Mouse (Mus musculus) heart, adult 10 weeks (tissue): Measurements from ENCODE around the gene Gck. TPM values are rescaled to one million over a fixed set of nuclear protein-coding genes. Genes with fewer than 3 reads are reported as not detected.

ENCODE experiments used
- polyA plus RNA-seq: library from polyadenylated mRNA; stranded (reverse); fragments of 350-450 nt; fragmentation: Illumina TruSeq; extraction: RNeasy Lipid Tissue Mini Kit (QIAGEN cat#74804); gene quantifications from one replicate; pipeline ENCODE4 v1.2.3, GENCODE M21; 2014; ENCODE audit warnings: low read depth, low replicate concordance

Gene Gck
- polyA plus RNA-seq = 16.7 TPM

DNA sequence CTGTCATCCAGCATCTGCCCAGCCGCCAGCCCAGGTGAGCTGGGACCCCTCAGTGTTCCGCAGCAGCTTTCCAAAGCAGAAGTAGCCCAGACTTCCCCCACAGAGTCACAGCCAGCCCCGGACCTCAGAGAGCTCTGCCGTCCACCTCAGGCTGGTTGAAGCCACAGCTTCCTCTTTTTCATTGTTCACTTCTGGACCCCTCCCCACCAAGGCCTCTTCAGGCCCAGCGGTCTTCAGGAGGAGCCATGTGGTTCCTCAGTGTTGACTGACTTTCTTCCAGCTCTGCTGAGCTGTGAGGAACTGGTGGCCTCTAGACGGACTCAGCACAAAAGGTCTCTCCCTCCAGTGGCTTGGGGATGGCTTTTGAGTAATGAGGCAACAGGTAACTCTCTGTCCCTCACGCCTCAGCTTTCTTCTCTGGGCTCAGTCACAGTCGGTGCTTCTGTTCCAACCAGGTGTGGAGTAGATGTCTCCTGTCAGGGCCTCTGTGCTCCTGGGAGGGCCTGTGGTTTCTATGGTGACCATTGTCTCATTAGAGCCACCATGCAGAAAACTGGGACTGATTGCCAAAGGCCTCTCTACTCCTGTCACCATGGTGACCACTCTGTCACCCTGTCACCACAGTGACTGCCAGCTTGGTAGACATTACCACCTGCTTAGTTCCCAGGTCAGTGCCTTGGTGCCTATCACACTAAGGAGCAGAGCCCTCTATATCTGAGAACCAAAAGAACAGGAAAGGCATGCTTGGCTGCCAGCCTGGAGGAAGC lies at the start of gene Gck:
TSS of gene Gck (minus strand) at position 496 of the 767 bp plus-strand sequence.

DNA sequence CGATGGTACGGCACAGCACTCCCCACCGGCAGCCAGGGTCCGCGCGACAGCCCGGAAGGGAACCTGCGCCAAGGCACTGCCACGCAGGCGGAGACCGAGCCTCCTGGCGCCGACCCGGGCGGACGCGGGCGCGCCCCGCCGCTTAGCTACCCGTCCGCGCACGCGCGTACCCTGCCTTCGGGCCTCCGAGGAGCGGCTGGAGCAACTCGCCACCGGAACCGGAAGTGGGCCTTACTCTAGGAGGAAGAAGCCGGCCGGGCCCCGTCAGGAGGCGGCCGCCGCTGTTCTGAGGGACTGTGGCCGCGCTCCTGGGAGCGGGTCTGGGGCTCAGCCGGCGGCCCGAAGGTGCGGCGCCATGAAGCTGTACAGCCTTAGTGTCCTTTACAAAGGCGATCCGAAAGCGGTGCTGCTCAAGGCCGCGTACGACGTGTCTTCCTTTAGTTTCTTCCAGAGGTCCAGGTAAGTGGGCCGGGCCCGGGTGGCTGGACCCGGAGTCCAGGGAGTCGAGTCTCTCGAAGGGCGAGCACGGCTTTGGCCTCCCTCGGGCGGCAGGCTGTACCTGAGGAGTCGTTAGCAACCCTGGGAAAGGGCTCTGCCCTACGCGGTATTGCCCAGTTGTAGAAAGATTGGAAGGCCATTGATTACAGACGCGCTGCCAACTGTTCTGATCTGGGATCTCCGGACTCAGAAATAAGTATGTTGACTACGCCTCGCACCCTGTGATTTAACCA lies 5.8 kb upstream of the Gck start, which contains the start of gene Ykt6:
TSS of gene Ykt6 (plus strand) at position 148 of the 731 bp plus-strand sequence.

DNA sequence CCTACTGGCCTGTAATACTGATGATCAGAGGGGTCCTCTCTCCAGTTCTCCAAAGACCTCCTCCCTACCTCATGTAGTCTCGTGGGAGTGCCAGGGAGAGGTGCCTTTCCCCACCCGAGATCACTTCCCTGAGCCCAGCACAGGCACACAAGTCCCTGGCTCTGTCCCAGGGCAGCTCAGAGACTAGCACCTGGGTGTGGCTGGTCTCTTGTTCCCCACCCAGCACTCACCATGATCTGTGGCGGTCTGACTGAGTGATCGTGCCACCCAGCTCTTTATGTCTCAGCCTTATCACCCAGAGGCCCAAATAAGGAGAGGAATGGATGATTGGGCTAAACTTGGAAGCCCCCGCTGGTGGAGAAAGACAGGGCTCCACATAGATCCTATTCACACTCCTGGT lies 51.4 kb downstream of the Gck start, which contains the start of gene Myl7:
TSS of gene Myl7 (minus strand) at position 252 of the 400 bp plus-strand sequence.

DNA sequence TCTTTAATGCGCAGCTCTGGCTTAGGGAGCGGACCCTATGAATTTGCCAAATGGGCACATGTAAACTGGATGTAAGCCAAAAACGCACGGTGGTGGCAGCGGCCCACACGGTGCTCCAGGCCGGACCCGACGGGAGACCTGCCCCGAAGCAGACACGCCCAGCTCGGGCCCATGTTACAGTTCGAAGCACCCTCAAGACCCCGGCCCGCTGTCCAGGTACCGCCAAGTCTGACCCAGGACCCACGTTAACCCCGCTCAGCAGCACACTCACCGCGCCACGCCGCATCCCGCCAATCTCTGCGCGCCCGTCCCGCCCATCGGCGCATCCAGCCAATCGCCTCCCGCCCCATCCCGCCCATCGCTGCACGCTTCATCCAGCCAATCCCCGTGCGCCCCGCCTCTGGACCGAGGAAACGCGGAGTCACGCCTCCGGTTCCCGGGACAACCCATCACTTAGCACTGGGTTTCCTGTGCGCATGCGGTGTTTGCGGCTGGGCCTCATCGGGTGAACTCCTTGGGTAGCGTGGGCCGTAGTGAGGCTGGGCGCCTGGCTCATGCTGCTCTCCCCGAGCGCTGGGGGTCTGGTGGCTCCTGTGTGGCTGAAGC lies 71.9 kb downstream of the Gck start, which contains the start of gene Pold2:
TSS of gene Pold2 (minus strand) at position 372 of the 606 bp plus-strand sequence.

DNA sequence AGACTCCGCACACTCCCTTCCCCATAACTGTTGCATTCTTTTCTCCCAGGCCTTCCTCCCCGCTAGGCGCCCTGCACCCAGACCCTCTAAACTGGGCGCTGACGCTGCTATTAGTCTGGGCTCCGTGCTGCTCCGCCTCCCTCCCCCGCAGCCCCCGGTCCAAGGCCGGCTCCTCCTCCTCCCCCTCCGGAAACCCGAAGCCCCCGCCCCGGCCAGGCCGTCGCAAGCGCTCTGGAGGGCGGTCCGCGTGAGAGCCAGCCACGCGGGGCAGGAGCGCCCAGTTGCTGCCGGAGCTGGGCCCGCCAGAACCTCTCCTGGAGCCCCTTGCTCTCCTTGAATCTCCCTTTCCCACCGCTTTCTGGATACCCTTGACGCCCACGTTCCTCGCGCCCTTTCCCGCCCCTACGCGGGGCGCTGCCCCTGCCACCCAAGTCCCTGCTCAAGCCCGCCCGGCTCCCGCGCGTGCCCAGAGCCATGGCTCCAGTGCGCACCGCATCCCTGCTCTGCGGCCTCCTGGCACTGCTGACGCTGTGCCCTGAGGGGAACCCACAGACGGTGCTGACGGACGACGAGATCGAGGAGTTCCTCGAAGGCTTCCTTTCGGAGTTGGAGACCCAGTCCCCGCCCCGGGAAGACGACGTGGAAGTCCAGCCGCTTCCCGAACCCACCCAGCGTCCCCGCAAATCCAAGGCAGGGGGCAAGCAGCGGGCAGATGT lies 88.0 kb downstream of the Gck start, which contains the start of gene Aebp1:
TSS of gene Aebp1 (plus strand) at position 270 of the 716 bp plus-strand sequence.

Other genes starting within 250 kb of the Gck start
- gene Mrps24, start 234.4 kb downstream of the Gck start, polyA plus RNA-seq = 124 TPM
- 36.6 TPM for gene Urgcp, start 187.7 kb downstream of the Gck start, polyA plus RNA-seq
- gene Dbnl, start 161.6 kb downstream of the Gck start, polyA plus RNA-seq = 29.6 TPM
- 939 TPM for gene Pgam2, start 146.3 kb downstream of the Gck start, polyA plus RNA-seq
- gene Polm, start 112.1 kb downstream of the Gck start, polyA plus RNA-seq = 4.5 TPM
- 23.7 TPM for gene Aebp1, start 88.1 kb downstream of the Gck start, polyA plus RNA-seq
- 33.1 TPM for gene Pold2, start 71.8 kb downstream of the Gck start, polyA plus RNA-seq
- gene Myl7, start 51.3 kb downstream of the Gck start, polyA plus RNA-seq = 2,189 TPM
- gene Ykt6, start 5.6 kb upstream of the Gck start, polyA plus RNA-seq = 62.0 TPM
- gene Camk2b, start 116.3 kb upstream of the Gck start, polyA plus RNA-seq = 7.6 TPM
- not detected for gene A730071L15Rik, start 249.9 kb upstream of the Gck start, polyA plus RNA-seq